Mouse (Mus musculus) cortical plate, adult 2 months (tissue): ENCODE data around the gene Oas1h.

ENCODE experiments used
- CTCF ChIP-seq: fragments of 200-500 bp; IDR thresholded peaks from 2 replicates; pipeline ENCODE4 v1.5.1; 2011; ENCODE audit warnings: mild to moderate bottlenecking, control low read depth, low read length; ENCODE audit not compliant: insufficient read depth; ENCODE audit errors: extremely low read depth
- POLR2A ChIP-seq: fragments of 200-500 bp; IDR thresholded peaks from 2 replicates; pipeline ENCODE4 v1.6.1; 2011; ENCODE audit warnings: mild to moderate bottlenecking, low read length, control low read depth; ENCODE audit not compliant: insufficient read depth; ENCODE audit errors: extremely low read depth

DNA sequence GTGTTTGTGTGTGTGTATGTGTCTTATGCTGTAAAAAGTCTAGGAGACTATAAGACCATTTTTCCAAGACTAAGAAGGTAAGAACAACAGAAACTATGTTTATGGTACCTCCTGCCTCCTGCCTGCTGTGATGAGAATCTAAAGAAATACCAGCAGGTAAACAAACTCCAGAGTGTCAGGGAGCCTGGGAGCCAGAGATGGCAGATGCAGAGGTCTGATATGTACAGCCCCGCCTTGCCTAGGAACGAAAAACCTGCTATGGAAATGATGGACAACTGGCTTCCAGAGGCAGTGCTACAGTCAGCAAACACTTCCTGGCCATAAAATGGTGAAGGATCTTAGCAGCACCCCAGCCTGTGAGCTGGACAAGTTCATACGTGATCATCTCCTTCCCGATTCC is 14.2 kb upstream of the Oas1h start, which contains the start of gene Oas1f:
- TF ChIP-seq CTCF (no peak), POLR2A (no peak)
